Mouse (Mus musculus): Measurements from ENCODE around the gene Pdcd7. TPM values are rescaled to one million over a fixed set of nuclear protein-coding genes. Genes with fewer than 3 reads are reported as not detected.
A peak's percentile ranks its signal among the peaks of the same experiment; 100 is the strongest.

Pdcd7 gene
- polyA plus RNA-seq (2015; fragmentation: Nextera tagmentation; extraction: Ambion mirVana): 6.5 and 7.2 TPM in 2 replicates

GRCm38 (mm10) chr9:65345854-65346475 lies at the start of gene Pdcd7:
Gene Pdcd7, plus strand, starts transcription at chr9:65346104.
- Histone ChIP-seq H3K4me2 (ENCODE audit: low read length) (peak within 1 kb of the TSS; percentile 98), H3K36me3 (ENCODE audit: control insufficient read depth, insufficient read depth, low read length) (no peaks in the 10 kb centered on the region), H3K9me3 (replicated peaks; ENCODE audit: control insufficient read depth, low read length, poor library complexity, severe bottlenecking) (no peaks in the 10 kb centered on the region), H3K27me3 (ENCODE audit: control insufficient read depth, insufficient read depth, low read depth, low read length) (no peaks in the 10 kb centered on the region), H3K27ac (ENCODE audit: low read length) (peak within 1 kb of the TSS; percentile 94), H3K4me3 (ENCODE audit: low read depth, low read length) (peak within 1 kb of the TSS; percentile 98), H3K9ac (ENCODE audit: low read depth, low read length) (peak within 1 kb of the TSS; percentile 95), H3K4me1 (ENCODE audit: control insufficient read depth, insufficient read depth, low read length) (peaks cover 15% of the 10 kb centered on the region)
- 1% methylated on average over 52 of the region's 59 CpGs for WGBS
- peak; percentile 97 for ATAC-seq

- no peak for ATAC-seq
- Histone ChIP-seq H3K27ac (ENCODE audit: low read length) (no peak overlapping the region), H3K9me3 (replicated peaks; ENCODE audit: control insufficient read depth, low read length, poor library complexity, severe bottlenecking) (no peaks in the 10 kb centered on the region), H3K27me3 (ENCODE audit: control insufficient read depth, insufficient read depth, low read depth, low read length) (no peaks in the 10 kb centered on the region), H3K36me3 (ENCODE audit: control insufficient read depth, insufficient read depth, low read length) (peaks cover 5% of the 10 kb centered on the region), H3K4me2 (ENCODE audit: low read length) (no peak overlapping the region), H3K4me3 (ENCODE audit: low read depth, low read length) (no peak overlapping the region), H3K4me1 (ENCODE audit: control insufficient read depth, insufficient read depth, low read length) (peaks cover 20% of the 10 kb centered on the region), H3K9ac (ENCODE audit: low read depth, low read length) (no peak overlapping the region)
- WGBS: 99% methylated on average over 2 of the region's 2 CpGs
Measured at GRCm38 (mm10) chr9:65297056-65297455, 48.8 kb upstream of the Pdcd7 start.

GRCm38 (mm10) chr9:65298761-65299160 lies 47.1 kb upstream of the Pdcd7 start:
- peaks cover 17% of the 10 kb centered on the region for H3K36me3 ChIP-seq (ENCODE audit: control insufficient read depth, insufficient read depth, low read length)
- no peaks in the 10 kb centered on the region for H3K27me3 ChIP-seq (ENCODE audit: control insufficient read depth, insufficient read depth, low read depth, low read length)
- 81% methylated on average over 3 of the region's 3 CpGs for WGBS
- no peak overlapping the region for H3K4me3 ChIP-seq (ENCODE audit: low read depth, low read length)
- no peaks in the 10 kb centered on the region for H3K9me3 ChIP-seq (replicated peaks; ENCODE audit: control insufficient read depth, low read length, poor library complexity, severe bottlenecking)
- H3K4me1 ChIP-seq (ENCODE audit: control insufficient read depth, insufficient read depth, low read length): peaks cover 14% of the 10 kb centered on the region
- H3K4me2 ChIP-seq (ENCODE audit: low read length): no peak overlapping the region
- no peak overlapping the region for H3K27ac ChIP-seq (ENCODE audit: low read length)
- ATAC-seq: no peak
- no peak overlapping the region for H3K9ac ChIP-seq (ENCODE audit: low read depth, low read length)

GRCm38 (mm10) chr9:65299650-65300049 lies 46.3 kb upstream of the Pdcd7 start:
- no peak overlapping the region for H3K9ac ChIP-seq (ENCODE audit: low read depth, low read length)
- peaks cover 17% of the 10 kb centered on the region for H3K36me3 ChIP-seq (ENCODE audit: control insufficient read depth, insufficient read depth, low read length)
- H3K4me1 ChIP-seq (ENCODE audit: control insufficient read depth, insufficient read depth, low read length): peaks cover 14% of the 10 kb centered on the region
- no peak overlapping the region for H3K27ac ChIP-seq (ENCODE audit: low read length)
- no peaks in the 10 kb centered on the region for H3K27me3 ChIP-seq (ENCODE audit: control insufficient read depth, insufficient read depth, low read depth, low read length)
- 97% methylated on average over 7 of the region's 7 CpGs for WGBS
- H3K4me2 ChIP-seq (ENCODE audit: low read length): no peak overlapping the region
- no peaks in the 10 kb centered on the region for H3K9me3 ChIP-seq (replicated peaks; ENCODE audit: control insufficient read depth, low read length, poor library complexity, severe bottlenecking)
- no peak for ATAC-seq
- H3K4me3 ChIP-seq (ENCODE audit: low read depth, low read length): no peak overlapping the region

GRCm38 (mm10) chr9:65302327-65302983 lies 43.4 kb upstream of the Pdcd7 start:
- Histone ChIP-seq H3K4me3 (ENCODE audit: low read depth, low read length) (no peak overlapping the region), H3K9me3 (replicated peaks; ENCODE audit: control insufficient read depth, low read length, poor library complexity, severe bottlenecking) (no peaks in the 10 kb centered on the region), H3K9ac (ENCODE audit: low read depth, low read length) (no peak overlapping the region), H3K36me3 (ENCODE audit: control insufficient read depth, insufficient read depth, low read length) (peaks cover 15% of the 10 kb centered on the region), H3K27me3 (ENCODE audit: control insufficient read depth, insufficient read depth, low read depth, low read length) (no peaks in the 10 kb centered on the region), H3K4me1 (ENCODE audit: control insufficient read depth, insufficient read depth, low read length) (no peaks in the 10 kb centered on the region), H3K27ac (ENCODE audit: low read length) (no peak overlapping the region), H3K4me2 (ENCODE audit: low read length) (no peak overlapping the region)
- ATAC-seq: no peak
- WGBS: 95% methylated on average over 4 of the region's 4 CpGs

GRCm38 (mm10) chr9:65303586-65303985 lies 42.3 kb upstream of the Pdcd7 start:
- no peak overlapping the region for H3K4me2 ChIP-seq (ENCODE audit: low read length)
- ATAC-seq: no peak
- no peaks in the 10 kb centered on the region for H3K4me1 ChIP-seq (ENCODE audit: control insufficient read depth, insufficient read depth, low read length)
- no peak overlapping the region for H3K27ac ChIP-seq (ENCODE audit: low read length)
- no peak overlapping the region for H3K9ac ChIP-seq (ENCODE audit: low read depth, low read length)
- peaks cover 20% of the 10 kb centered on the region for H3K36me3 ChIP-seq (ENCODE audit: control insufficient read depth, insufficient read depth, low read length)
- 94% methylated on average over 4 of the region's 4 CpGs for WGBS
- no peaks in the 10 kb centered on the region for H3K27me3 ChIP-seq (ENCODE audit: control insufficient read depth, insufficient read depth, low read depth, low read length)
- H3K9me3 ChIP-seq (replicated peaks; ENCODE audit: control insufficient read depth, low read length, poor library complexity, severe bottlenecking): no peaks in the 10 kb centered on the region
- H3K4me3 ChIP-seq (ENCODE audit: low read depth, low read length): no peak overlapping the region

GRCm38 (mm10) chr9:65304300-65304699 lies 41.6 kb upstream of the Pdcd7 start:
- Histone ChIP-seq H3K4me3 (ENCODE audit: low read depth, low read length) (no peak overlapping the region), H3K9ac (ENCODE audit: low read depth, low read length) (no peak overlapping the region), H3K4me2 (ENCODE audit: low read length) (no peak overlapping the region), H3K27me3 (ENCODE audit: control insufficient read depth, insufficient read depth, low read depth, low read length) (no peaks in the 10 kb centered on the region), H3K27ac (ENCODE audit: low read length) (no peak overlapping the region), H3K9me3 (replicated peaks; ENCODE audit: control insufficient read depth, low read length, poor library complexity, severe bottlenecking) (no peaks in the 10 kb centered on the region), H3K4me1 (ENCODE audit: control insufficient read depth, insufficient read depth, low read length) (no peaks in the 10 kb centered on the region), H3K36me3 (ENCODE audit: control insufficient read depth, insufficient read depth, low read length) (peaks cover 24% of the 10 kb centered on the region)
- WGBS: 85% methylated on average over 4 of the region's 4 CpGs
- no peak for ATAC-seq

GRCm38 (mm10) chr9:65306672-65307071 lies 39.2 kb upstream of the Pdcd7 start:
- Histone ChIP-seq H3K9me3 (replicated peaks; ENCODE audit: control insufficient read depth, low read length, poor library complexity, severe bottlenecking) (no peaks in the 10 kb centered on the region), H3K27me3 (ENCODE audit: control insufficient read depth, insufficient read depth, low read depth, low read length) (no peaks in the 10 kb centered on the region), H3K27ac (ENCODE audit: low read length) (no peak overlapping the region), H3K4me2 (ENCODE audit: low read length) (no peak overlapping the region), H3K4me3 (ENCODE audit: low read depth, low read length) (no peak overlapping the region), H3K4me1 (ENCODE audit: control insufficient read depth, insufficient read depth, low read length) (no peaks in the 10 kb centered on the region), H3K36me3 (ENCODE audit: control insufficient read depth, insufficient read depth, low read length) (peaks cover 25% of the 10 kb centered on the region), H3K9ac (ENCODE audit: low read depth, low read length) (no peak overlapping the region)
- no peak for ATAC-seq
- WGBS: 95% methylated on average over 2 of the region's 2 CpGs

GRCm38 (mm10) chr9:65308011-65308410 lies 37.9 kb upstream of the Pdcd7 start:
- no peaks in the 10 kb centered on the region for H3K27me3 ChIP-seq (ENCODE audit: control insufficient read depth, insufficient read depth, low read depth, low read length)
- 96% methylated on average over 1 of the region's 1 CpGs for WGBS
- H3K9ac ChIP-seq (ENCODE audit: low read depth, low read length): no peak overlapping the region
- no peaks in the 10 kb centered on the region for H3K4me1 ChIP-seq (ENCODE audit: control insufficient read depth, insufficient read depth, low read length)
- peaks cover 28% of the 10 kb centered on the region for H3K36me3 ChIP-seq (ENCODE audit: control insufficient read depth, insufficient read depth, low read length)
- ATAC-seq: no peak
- H3K4me2 ChIP-seq (ENCODE audit: low read length): no peak overlapping the region
- no peak overlapping the region for H3K4me3 ChIP-seq (ENCODE audit: low read depth, low read length)
- H3K9me3 ChIP-seq (replicated peaks; ENCODE audit: control insufficient read depth, low read length, poor library complexity, severe bottlenecking): no peaks in the 10 kb centered on the region
- H3K27ac ChIP-seq (ENCODE audit: low read length): no peak overlapping the region

All from midbrain, embryonic 16.5 days (tissue).